Mouse (Mus musculus): ENCODE measurements around the gene Klhdc9. TPM values are rescaled to one million over a fixed set of nuclear protein-coding genes. Genes with fewer than 3 reads are reported as not detected.

Gene Klhdc9
- total RNA-seq (2021): 1 to 10 TPM; 5.3 to 5.7 TPM
- long read RNA-seq, experiment 1, transcript Klhdc9-201 (4 exons, 1,558 nt): major isoform, 12 of 12 reads
- long read RNA-seq, experiment 1, partial matches to known transcripts: 0 of 12 reads
- long read RNA-seq, experiment 1, other reads (novel, unspliced or antisense): 0 of 12 reads
- long read RNA-seq, experiment 2, transcript Klhdc9-201 (4 exons, 1,558 nt): major isoform, 13 of 14 reads
- long read RNA-seq, experiment 2, partial matches to known transcripts: 1 of 14 reads
- long read RNA-seq, experiment 2, other reads (novel, unspliced or antisense): 0 of 14 reads

DNA sequence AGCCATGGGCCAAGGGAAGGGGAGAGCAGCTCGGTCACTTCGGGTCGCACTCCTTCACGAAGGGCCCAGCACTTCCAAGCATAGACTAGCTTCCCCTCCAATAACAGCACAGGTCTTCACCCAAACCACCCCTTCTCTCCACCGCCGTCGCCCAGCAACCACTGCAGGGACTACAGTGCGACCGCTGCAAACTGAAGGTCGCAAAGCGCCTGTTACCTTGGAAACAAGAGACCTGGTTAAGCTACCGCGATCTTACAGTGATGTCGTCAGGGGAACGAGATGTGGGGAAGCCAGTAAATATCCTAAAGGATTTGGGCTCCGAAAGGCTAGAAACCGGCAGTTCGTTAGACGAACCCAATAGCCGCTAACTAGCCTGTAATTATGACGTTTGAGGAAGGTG lies at the start of gene Klhdc9:
Klhdc9 (minus strand) TSS at position 143 of the 400 bp plus-strand sequence.
- peak; percentile 93 for DNase-seq

- DNase-seq: no peak
Measured at GRCm38 (mm10) chr1:171410231-171410630, 49.6 kb upstream of the Klhdc9 start.

DNA sequence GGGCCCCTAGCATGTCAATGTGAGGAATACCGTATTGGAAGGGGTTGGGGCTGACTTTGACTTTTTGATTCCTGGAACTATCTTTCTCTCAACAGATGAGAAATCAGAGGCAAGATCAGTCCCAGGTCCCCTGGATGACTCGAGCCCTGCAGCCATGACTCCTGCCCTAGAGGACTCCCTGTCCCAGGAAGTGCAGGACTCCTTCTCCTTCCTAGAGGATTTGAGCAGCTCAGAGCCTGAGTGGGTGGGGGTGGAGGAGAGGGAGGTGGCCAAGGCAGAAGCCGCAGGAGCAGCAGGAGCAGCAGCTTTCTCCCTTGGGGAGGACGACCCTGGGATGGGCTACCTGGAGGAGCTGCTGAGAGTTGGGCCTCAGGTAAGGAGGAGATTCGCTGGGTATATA lies 46.7 kb upstream of the Klhdc9 start:
- no peak for DNase-seq

DNA sequence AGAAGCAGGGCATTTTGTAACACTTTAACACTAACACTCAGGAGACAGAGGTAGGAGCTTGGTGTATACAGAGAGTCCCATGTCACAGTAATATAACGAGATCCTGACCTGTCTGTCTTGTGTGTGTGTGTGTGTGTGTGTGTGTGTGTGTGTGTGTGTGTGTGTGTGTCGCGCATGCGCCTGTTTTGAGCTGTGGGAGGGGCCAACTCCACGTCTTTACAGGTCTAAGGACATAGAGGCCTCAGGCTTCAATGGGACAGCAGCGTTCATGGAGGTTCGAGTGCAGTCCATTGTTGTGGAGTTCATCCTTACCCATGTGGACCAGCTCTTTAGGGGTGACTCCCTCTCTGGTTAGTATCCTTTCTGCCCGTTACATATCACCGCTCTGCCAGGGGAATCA lies 42.4 kb upstream of the Klhdc9 start:
- no peak for DNase-seq

GRCm38 (mm10) chr1:171401821-171402220 lies 41.2 kb upstream of the Klhdc9 start:
- DNase-seq: no peak

DNA sequence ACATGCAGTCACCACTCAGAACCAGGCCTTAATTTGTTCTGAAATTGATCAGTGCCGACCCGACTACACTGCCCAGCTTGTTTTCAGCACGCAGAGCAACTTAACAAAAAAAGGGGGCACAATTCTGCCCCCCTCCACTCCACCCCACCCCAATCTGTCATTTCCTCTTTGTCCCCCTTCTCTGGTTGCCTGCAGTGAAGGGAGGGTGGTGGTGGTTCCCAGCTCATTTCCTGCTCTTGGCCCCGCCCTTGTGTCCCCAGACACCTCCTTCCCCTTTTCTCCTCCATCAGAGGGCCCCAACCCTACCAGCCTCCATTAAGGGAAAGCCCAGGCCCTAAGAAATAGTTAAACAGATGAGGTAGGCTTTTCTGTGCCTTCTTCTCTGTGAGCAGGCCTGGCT lies 29.5 kb upstream of the Klhdc9 start:
- no peak for DNase-seq

DNA sequence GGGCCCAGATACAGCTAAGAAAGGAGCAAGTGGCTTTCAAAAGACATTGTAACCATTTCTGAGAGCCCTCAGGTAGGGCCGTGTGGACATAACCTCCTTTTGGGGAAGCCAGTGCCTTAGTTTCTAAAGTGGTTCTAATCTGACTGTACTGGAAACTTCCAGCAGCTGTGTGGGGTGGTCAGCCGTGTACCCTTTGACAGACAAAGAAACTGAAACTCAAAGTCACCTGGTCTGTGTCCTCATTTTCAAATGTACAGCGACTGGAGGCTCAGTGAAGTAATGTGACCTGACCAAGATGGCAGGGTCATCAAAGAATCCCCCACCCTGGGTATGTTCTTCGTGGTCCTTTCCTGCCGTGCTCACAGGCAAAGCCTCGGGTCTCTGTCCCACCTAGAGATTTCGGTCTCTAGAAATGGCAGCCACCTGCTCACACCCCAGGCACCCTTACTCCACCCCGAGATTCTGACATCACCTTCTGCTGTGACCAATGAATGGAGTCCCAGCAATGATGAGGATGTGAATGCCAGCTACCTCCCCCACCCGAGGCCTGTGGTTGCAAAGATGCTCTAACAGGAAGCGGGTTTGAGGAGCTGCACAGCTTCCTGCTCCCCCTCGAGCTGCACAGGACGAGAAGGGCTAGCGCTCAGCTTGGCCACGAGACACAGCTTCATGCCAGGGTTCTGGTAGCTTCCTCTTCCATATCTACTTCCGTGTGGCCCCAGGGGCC lies 27.9 kb upstream of the Klhdc9 start, which contains the start of gene Arhgap30:
Arhgap30 (plus strand) TSS at position 579 of the 727 bp plus-strand sequence.
- DNase-seq: no peak

DNA sequence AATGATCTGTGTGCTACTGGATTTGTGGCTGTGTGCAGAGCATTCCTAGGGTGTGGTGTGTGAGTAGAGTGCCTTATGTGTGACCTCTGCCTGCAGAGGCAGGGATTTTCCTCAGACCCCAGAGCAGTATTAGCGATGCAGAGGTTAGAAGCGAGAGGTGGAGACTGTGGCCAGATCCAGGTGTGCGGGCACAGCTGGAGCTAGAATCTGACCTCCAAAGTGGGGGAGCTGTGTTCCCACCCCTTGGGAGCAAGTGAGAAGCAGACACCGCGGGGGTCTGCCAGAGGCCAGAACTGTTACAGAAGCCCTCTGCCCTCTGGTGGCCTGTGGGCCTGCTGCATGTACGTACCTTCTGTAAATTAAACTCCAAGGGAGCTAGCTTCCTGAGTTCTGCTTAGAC lies 26.5 kb upstream of the Klhdc9 start:
- DNase-seq: no peak

DNA sequence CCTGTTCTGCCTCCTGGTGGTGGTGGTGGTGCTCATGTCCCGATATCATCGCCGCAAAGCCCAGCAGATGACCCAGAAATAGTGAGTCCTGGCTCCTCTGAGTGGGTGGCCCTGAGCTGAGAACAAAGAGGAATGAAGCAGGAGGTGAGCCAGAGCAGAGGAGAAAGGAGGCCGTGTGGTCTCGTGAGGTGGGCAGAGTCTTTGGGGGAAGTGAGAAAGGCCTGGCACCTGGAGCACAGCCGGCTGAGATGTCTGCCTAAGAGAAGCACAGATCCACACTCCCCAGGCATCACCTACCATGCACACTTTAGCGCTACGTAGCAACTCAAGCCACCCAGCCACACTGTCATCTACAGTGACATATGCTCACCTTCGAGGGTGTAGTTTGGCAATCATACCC lies 24.6 kb upstream of the Klhdc9 start:
- no peak for DNase-seq

DNA sequence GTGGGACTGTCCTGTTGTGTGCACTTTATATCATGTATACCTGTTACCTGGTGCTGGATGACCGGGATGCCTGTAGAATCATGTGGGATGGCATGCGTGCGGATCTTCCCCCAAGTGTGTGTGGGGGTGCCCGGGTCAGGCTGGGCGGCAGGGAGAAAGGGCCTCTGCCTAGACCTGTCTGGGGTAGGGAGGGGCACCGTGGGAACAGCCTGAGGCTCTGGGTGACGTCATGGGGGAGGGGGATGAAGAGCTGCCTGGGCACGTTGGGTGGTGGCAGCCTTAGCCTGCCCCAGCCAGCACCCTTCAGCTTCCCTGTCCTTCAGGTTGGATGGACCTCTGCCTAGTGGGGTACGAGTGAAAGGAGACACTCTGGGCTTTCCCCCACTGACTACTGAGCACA lies 23.8 kb upstream of the Klhdc9 start:
- no peak for DNase-seq

DNA sequence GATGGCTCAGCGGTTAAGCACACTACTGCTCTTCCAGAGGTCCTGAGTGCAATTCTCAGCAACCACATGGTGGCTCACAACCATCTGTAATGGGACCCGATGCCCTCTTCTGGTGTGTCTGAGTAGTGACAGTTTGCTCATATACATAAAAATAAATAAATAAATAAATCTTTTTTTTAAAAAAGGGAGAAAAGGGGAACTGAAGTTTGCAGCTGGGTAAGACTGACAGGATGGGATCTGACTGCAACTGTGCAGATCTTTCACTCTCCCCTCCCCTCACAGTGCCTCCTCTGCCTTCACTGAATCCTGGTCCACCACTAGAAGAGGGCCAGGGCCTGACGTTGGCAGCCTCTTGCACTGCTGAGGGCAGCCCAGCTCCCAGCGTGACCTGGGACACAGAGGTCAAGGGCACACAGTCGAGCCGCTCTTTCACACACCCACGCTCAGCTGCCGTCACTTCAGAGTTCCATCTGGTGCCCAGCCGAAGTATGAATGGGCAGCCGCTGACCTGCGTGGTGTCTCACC lies 21.6 kb upstream of the Klhdc9 start:
- DNase-seq: no peak

DNA sequence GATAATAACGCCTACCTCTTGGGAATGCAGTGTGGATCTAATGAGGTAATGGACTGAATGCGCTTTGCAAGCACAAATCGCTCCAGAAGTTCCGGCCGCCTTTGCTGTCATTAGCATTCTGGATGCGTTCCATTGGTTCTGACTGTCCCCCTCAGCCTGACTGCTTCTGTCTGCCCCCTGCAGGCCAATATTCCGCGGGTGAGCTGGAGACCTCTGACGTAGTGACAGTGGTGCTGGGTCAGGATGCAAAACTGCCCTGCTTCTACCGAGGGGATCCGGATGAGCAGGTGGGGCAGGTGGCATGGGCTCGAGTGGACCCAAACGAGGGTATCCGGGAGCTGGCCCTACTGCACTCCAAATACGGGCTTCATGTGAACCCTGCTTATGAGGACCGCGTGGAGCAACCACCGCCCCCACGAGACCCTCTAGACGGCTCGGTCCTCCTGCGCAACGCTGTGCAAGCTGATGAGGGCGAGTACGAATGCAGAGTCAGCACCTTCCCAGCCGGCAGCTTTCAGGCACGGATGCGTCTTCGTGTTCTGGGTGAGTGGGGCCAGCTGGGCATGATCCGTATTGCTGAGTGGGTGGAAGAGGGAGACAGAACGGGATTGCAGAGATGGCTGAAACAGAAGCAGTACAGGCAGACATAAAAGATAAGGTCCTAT lies 19.5 kb upstream of the Klhdc9 start:
- DNase-seq: peak; percentile 84

GRCm38 (mm10) chr1:171378298-171378697 lies 17.7 kb upstream of the Klhdc9 start:
- no peak for DNase-seq

GRCm38 (mm10) chr1:171375646-171376097 lies 15.1 kb upstream of the Klhdc9 start:
- no peak for DNase-seq

DNA sequence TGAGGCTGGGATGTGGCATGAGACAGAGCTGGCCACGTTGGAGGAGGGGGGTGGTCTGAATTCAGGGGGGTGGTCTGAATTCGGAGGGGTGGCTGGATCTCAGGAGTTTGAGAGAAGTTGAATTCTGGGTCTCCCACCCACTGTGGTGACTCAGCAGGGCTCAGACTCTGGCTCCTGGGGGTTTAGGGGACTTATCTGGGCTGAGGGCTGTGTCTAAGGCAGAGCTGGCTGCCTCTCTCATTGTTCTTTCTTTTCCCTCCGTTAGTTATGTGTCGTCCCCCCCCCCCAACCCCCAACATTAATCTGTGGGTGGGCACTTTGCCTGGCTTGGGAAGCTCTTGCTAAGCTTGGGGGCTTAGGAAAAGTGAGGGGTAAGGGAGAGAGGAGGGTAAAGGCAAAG lies 13.3 kb upstream of the Klhdc9 start:
- DNase-seq: no peak

GRCm38 (mm10) chr1:171372880-171373279 lies 12.3 kb upstream of the Klhdc9 start:
- DNase-seq: no peak

DNA sequence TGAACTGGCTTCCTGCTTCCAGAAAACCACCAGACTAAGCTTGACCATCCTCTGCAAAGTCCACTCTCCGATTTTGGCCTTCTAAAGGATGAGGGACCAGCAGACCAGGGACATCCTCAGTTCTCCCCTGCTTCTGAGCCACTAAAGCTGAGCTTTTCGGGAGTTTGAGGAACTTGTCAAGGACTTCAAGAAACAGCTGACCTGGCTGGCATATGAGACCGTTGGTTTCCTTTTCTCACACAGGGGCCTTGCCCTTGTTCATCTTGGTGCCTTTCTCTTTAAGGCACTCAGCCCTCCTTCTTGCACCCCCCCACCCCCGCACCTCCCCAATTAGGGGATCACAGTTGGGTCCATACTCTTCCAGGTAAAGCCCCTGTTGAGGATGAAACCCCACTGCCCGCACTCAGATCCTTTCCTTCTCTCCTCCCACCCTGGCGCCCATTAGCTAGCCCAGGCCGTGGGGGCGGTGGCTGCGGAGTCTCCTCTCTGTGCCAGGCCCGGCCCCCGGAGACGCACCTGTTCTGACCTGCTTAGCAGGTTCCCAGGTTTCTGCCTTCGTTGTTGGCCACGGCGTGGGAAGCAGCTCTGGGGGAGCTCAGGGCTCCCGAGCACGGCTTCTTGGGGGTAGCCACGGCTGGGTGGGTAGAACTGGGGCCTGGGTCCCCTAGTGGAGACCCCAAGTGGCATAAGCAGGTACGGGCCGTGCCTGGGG lies 9.4 kb upstream of the Klhdc9 start, which contains the start of gene Nectin4:
Nectin4 (plus strand) TSS at position 255 of the 712 bp plus-strand sequence.
- DNase-seq: no peak

DNA sequence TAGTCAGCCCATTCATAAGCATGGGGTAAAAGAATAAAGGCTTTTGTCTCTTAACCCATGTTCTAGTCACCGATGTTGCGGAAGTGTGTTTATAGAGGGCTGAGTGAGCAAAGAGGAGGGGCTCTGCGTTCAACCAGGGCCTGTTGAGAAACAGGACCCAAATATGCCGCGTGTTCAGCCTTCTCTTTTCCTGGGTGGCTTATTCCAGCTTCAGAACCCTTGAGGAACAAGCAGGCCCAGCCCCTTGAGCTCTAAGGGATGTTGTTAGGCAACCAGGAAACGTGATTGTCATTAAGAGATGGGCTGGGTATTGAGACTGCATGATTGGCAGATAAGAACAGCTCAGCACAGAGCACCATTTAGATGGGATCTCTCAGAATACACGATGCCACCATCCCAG lies 5.3 kb upstream of the Klhdc9 start:
- DNase-seq: no peak

DNA sequence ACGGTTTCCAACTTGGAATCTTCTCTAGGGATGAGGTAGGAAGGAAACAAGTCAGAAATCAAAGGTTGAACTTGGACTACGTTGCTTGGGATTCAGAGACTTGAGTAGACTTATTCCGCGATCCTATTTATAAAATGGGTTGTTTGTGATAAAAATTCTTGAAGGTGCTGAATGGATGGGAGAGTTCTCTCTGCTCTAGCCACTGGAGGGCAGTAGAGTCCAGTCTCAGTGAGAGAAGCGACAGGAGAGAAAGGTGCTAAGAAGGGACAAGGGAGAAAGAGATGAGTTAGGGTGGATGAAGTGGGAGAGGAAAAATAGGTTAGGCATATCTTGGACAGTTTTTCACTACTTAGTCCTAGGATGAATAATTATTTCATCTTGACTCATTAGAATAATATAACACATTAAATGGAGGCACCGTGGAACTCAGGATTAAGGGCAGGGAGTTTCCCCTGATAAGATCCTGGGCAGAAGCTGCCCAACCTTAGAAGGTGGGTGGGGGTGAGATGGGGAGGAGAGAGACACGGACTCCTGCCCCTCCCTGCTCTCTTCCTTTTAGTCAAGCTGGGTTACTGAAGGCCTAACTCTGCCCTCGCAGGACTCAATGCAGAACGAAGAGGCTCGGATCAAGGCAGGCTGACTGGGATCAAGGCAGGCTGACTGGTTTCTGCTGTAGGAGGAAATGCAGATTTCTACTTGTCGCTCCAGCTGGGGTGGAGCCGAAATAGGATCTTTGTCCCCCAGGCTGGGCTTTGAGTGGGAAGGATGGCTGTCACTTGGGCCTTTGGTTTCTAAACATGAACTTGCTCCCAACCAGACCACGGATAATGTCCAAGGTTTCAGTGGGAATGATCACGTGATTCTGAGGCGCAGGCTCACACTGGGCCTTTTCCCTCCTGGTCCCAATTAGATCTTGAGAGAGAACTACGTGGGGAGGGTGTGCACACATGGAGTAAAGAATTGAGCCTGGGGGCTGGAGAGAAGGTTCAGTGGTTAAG lies 807 bp upstream of the Klhdc9 start:
- peak; percentile 78 for DNase-seq

GRCm38 (mm10) chr1:171360253-171360652 lies 345 bp downstream of the Klhdc9 start:
- DNase-seq: peak; percentile 40

GRCm38 (mm10) chr1:171358421-171358820 lies 2.2 kb downstream of the Klhdc9 start:
- no peak for DNase-seq

Measured in adrenal gland, postnatal 10 days (tissue).